19 mouse cellular contexts compared by ENCODE assay signal in genomic region chr6:137548613-137549012, GRCm38 (mm10).
DNase-seq lines count a peak whose midpoint lies in the region; ATAC-seq and TF ChIP-seq lines count a peak whose summit lies in the region.
"Had no signal": no experiment of that assay in that cellular context is flagged by ENCODE, and none has a peak within 500 bp of the region (broad histone marks: within the 10 kb centered on the region; RNA-seq: fewer than 3 reads in every experiment).

No protein-coding gene starts in this region.

- no peak overlapping the region for H3K4me2 ChIP-seq in heart, embryonic 16.5 days (ENCODE audit: low read depth, low read length)
- H3K4me2 ChIP-seq in heart, embryonic 11.5 days: no peak overlapping the region
- H3K4me2 ChIP-seq in liver, embryonic 12.5 days: no peak overlapping the region
- H3K4me2 ChIP-seq in liver, postnatal 0 days (ENCODE audit: low read depth, low read length): no peak overlapping the region
- H3K4me2 ChIP-seq in liver, embryonic 13.5 days: no peak overlapping the region
- no peak overlapping the region for H3K4me2 ChIP-seq in stomach, postnatal 0 days (replicated peaks; ENCODE audit: low read depth)
- H3K4me2 ChIP-seq: heart, embryonic 15.5 days; hindbrain, embryonic 12.5 days had no signal

- peaks cover 6% of the 10 kb centered on the region for H3K4me1 ChIP-seq in heart, embryonic 16.5 days (ENCODE audit: control insufficient read depth, insufficient read depth, low read length)
- peaks cover 6% of the 10 kb centered on the region for H3K4me1 ChIP-seq in heart, embryonic 11.5 days (ENCODE audit: control insufficient read depth, insufficient read depth, low read length)
- peaks cover 14% of the 10 kb centered on the region for H3K4me1 ChIP-seq in liver, embryonic 12.5 days
- no peaks in the 10 kb centered on the region for H3K4me1 ChIP-seq in liver, postnatal 0 days (ENCODE audit: insufficient read depth)
- peaks cover 13% of the 10 kb centered on the region for H3K4me1 ChIP-seq in liver, embryonic 13.5 days (replicated peaks)
- no peaks in the 10 kb centered on the region for H3K4me1 ChIP-seq in stomach, postnatal 0 days (replicated peaks; ENCODE audit: control insufficient read depth, insufficient read depth)
- H3K4me1 ChIP-seq: hindbrain, embryonic 12.5 days had no signal

- H3K36me3 ChIP-seq in heart, embryonic 16.5 days (ENCODE audit: control insufficient read depth, insufficient read depth): no peaks in the 10 kb centered on the region; the same call in none of the 2 replicates
- H3K36me3 ChIP-seq in heart, embryonic 11.5 days (ENCODE audit: control insufficient read depth, insufficient read depth, low read length): no peaks in the 10 kb centered on the region
- no peaks in the 10 kb centered on the region for H3K36me3 ChIP-seq in liver, embryonic 12.5 days
- H3K36me3 ChIP-seq in liver, postnatal 0 days (replicated peaks; ENCODE audit: insufficient read depth, low read length): no peaks in the 10 kb centered on the region
- H3K36me3 ChIP-seq in liver, embryonic 13.5 days: no peaks in the 10 kb centered on the region
- no peaks in the 10 kb centered on the region for H3K36me3 ChIP-seq in stomach, postnatal 0 days (ENCODE audit: control insufficient read depth, insufficient read depth, low read length)
- H3K36me3 ChIP-seq: embryonic facial prominence, embryonic 10.5 days; forebrain, embryonic 10.5 days; heart, embryonic 15.5 days; hindbrain, embryonic 12.5 days had no signal

- ATAC-seq in heart, embryonic 16.5 days (replicated peaks; ENCODE audit: extremely low read depth, insufficient read depth, low FRiP score): no peak
- ATAC-seq in heart, embryonic 11.5 days (replicated peaks; ENCODE audit: insufficient number of reproducible peaks, low FRiP score, low TSS enrichment): no peak
- peak; percentile 42; the same call in 1 of the 2 replicates for ATAC-seq in liver, embryonic 12.5 days
- ATAC-seq in liver, postnatal 0 days: no peak
- ATAC-seq in liver, embryonic 13.5 days (ENCODE audit: low read depth): peak; percentile 66
- no peak for ATAC-seq in stomach, postnatal 0 days (ENCODE audit: low FRiP score, low TSS enrichment)
- ATAC-seq in frontal cortex, adult (ENCODE audit: low TSS enrichment): no peak
- ATAC-seq: forebrain, embryonic 14.5 days had no signal

- TF ChIP-seq EP300 in liver, postnatal 0 days (IDR thresholded peaks at IDR 0.05; ENCODE audit: low read depth): no peak
- no peak for TF ChIP-seq EP300 in stomach, postnatal 0 days (optimal IDR thresholded peaks at IDR 0.05)

- 0 out of 2 replicates have a peak overlapping the region, but pooled peaks have one; percentile 45 for H3K9ac ChIP-seq in heart, embryonic 16.5 days (ENCODE audit: low read length)
- H3K9ac ChIP-seq in heart, embryonic 11.5 days (ENCODE audit: low read depth, low read length): no peak overlapping the region
- no peak overlapping the region for H3K9ac ChIP-seq in liver, embryonic 12.5 days
- no peak overlapping the region for H3K9ac ChIP-seq in liver, postnatal 0 days (replicated peaks)
- H3K9ac ChIP-seq in liver, embryonic 13.5 days: no peak overlapping the region
- H3K9ac ChIP-seq in stomach, postnatal 0 days (ENCODE audit: low read length): no peak overlapping the region
- H3K9ac ChIP-seq: heart, embryonic 15.5 days; hindbrain, embryonic 12.5 days had no signal

- H3K9me3 ChIP-seq in heart, embryonic 16.5 days (replicated peaks; ENCODE audit: control insufficient read depth, low read length): peaks cover 10% of the 10 kb centered on the region; the same call in 1 of the 2 replicates
- H3K9me3 ChIP-seq in heart, embryonic 11.5 days (replicated peaks; ENCODE audit: control insufficient read depth, low read length): 0 out of 2 replicates have a peak, but pooled peaks cover 5% of the 10 kb centered on the region
- no peaks in the 10 kb centered on the region for H3K9me3 ChIP-seq in liver, embryonic 12.5 days (replicated peaks)
- no peaks in the 10 kb centered on the region for H3K9me3 ChIP-seq in liver, postnatal 0 days (ENCODE audit: low read length)
- no peaks in the 10 kb centered on the region for H3K9me3 ChIP-seq in liver, embryonic 13.5 days (replicated peaks)
- no peaks in the 10 kb centered on the region for H3K9me3 ChIP-seq in stomach, postnatal 0 days (ENCODE audit: control insufficient read depth, low read length)
- H3K9me3 ChIP-seq: embryonic facial prominence, embryonic 10.5 days; heart, embryonic 15.5 days; hindbrain, embryonic 12.5 days had no signal

- whole genome bisulfite sequencing in heart, embryonic 16.5 days: 42% methylated on average over 5 of the region's 5 CpGs
- WGBS in heart, embryonic 11.5 days (ENCODE audit: insufficient replicate concordance): 30% methylated on average over 5 of the region's 5 CpGs
- 20% methylated on average over 5 of the region's 5 CpGs for WGBS in liver, embryonic 12.5 days (ENCODE audit: insufficient replicate concordance)
- WGBS in liver, postnatal 0 days (ENCODE audit: insufficient replicate concordance): 42% methylated on average over 5 of the region's 5 CpGs
- WGBS in liver, embryonic 13.5 days (ENCODE audit: insufficient replicate concordance): 26% methylated on average over 5 of the region's 5 CpGs
- 71% methylated on average over 5 of the region's 5 CpGs for WGBS in stomach, postnatal 0 days

- no peak for DNase-seq in liver, postnatal 0 days
- DNase-seq in liver, embryonic 13.5 days: peak; percentile 26
- DNase-seq in stomach, postnatal 0 days (ENCODE audit: low spot score): no peak
- DNase-seq: adrenal gland, adult 2 months; adrenal gland, postnatal 25 days; cerebellum, postnatal 10 days; gastrocnemius, postnatal 10 days; heart, postnatal 4 days had no signal

- H3K27me3 ChIP-seq in heart, embryonic 16.5 days (ENCODE audit: control insufficient read depth, insufficient read depth, low read length): no peaks in the 10 kb centered on the region
- no peaks in the 10 kb centered on the region for H3K27me3 ChIP-seq in heart, embryonic 11.5 days (ENCODE audit: control insufficient read depth, insufficient read depth, low read length)
- H3K27me3 ChIP-seq in liver, embryonic 12.5 days (replicated peaks): peaks cover 3% of the 10 kb centered on the region; the same call in 1 of the 2 replicates
- H3K27me3 ChIP-seq in liver, postnatal 0 days (ENCODE audit: insufficient read depth, low read length): no peaks in the 10 kb centered on the region
- H3K27me3 ChIP-seq in liver, embryonic 13.5 days: no peaks in the 10 kb centered on the region
- no peaks in the 10 kb centered on the region for H3K27me3 ChIP-seq in stomach, postnatal 0 days (ENCODE audit: control insufficient read depth, insufficient read depth, low read length)
- H3K27me3 ChIP-seq: CH12.LX; heart, embryonic 15.5 days; hindbrain, embryonic 12.5 days had no signal

- no peak for TF ChIP-seq CTCF in liver, postnatal 0 days (IDR thresholded peaks at IDR 0.05; ENCODE audit: low read depth)
- TF ChIP-seq CTCF in stomach, postnatal 0 days (IDR thresholded peaks at IDR 0.05; ENCODE audit: low read depth): no peak

- no peak overlapping the region for H3K4me3 ChIP-seq in heart, embryonic 16.5 days (ENCODE audit: low read length)
- no peak overlapping the region for H3K4me3 ChIP-seq in heart, embryonic 11.5 days (ENCODE audit: low read depth, low read length)
- H3K4me3 ChIP-seq in liver, embryonic 12.5 days: no peak overlapping the region
- H3K4me3 ChIP-seq in liver, postnatal 0 days (ENCODE audit: low read depth, low read length): no peak overlapping the region
- no peak overlapping the region for H3K4me3 ChIP-seq in liver, embryonic 13.5 days (replicated peaks)
- H3K4me3 ChIP-seq in stomach, postnatal 0 days (ENCODE audit: low read depth, low read length): no peak overlapping the region
- H3K4me3 ChIP-seq: embryonic facial prominence, embryonic 10.5 days; erythroblast, embryonic 14.5 days; forebrain, embryonic 10.5 days; heart, embryonic 15.5 days; hindbrain, embryonic 12.5 days had no signal

- H3K27ac ChIP-seq in heart, embryonic 16.5 days (ENCODE audit: low read length): no peak overlapping the region
- H3K27ac ChIP-seq in heart, embryonic 11.5 days (ENCODE audit: low read depth, low read length): no peak overlapping the region
- no peak overlapping the region for H3K27ac ChIP-seq in liver, embryonic 12.5 days
- H3K27ac ChIP-seq in liver, postnatal 0 days (ENCODE audit: low read depth): no peak overlapping the region
- no peak overlapping the region for H3K27ac ChIP-seq in liver, embryonic 13.5 days
- 0 out of 2 replicates have a peak overlapping the region, but pooled peaks have one; percentile 6 for H3K27ac ChIP-seq in stomach, postnatal 0 days (replicated peaks)
- H3K27ac ChIP-seq: embryonic facial prominence, embryonic 10.5 days; forebrain, embryonic 10.5 days; heart, embryonic 15.5 days; hindbrain, embryonic 12.5 days had no signal

Comparison
In these comparisons a context has a peak if more than half of its experiments do, and no peak if none do; other contexts are left out.
1. ATAC-seq: peak in liver, embryonic 12.5 days (single experiment) and liver, embryonic 13.5 days (single experiment); none in heart, embryonic 16.5 days (single experiment), heart, embryonic 11.5 days (single experiment), liver, postnatal 0 days (single experiment), stomach, postnatal 0 days (single experiment) and frontal cortex, adult (single experiment).